Mouse (Mus musculus): ENCODE results near the gene Ldb2.

The Ldb2 gene

DNA sequence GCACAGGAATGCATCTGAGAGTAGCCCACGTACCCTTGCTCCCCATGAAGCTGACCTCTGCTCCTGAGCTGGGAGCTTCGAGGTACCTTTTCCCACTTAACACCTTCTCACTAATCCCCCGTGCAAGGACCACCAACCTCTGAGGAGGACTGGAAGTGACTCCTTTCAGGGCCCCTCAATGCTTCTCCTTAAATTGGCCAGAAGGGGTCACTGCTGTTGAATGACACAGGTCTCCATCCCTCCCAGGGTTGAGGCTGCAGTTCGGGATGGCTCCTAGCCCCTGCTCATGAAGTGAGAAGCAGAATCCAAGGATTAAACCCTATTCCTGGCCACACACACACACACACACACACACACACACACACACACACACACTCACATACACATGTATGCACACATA, 323.1 kb downstream of the Ldb2 start:
- Histone ChIP-seq H3K27me3 (ENCODE audit: insufficient read depth, low read length) (no peaks in the 10 kb centered on the region), H3K4me3 (replicated peaks; ENCODE audit: low read length) (no peak overlapping the region), H3K36me3 (ENCODE audit: insufficient read depth, low read length) (no peaks in the 10 kb centered on the region), H3K9me3 (ENCODE audit: low read length) (no peaks in the 10 kb centered on the region), H3K4me1 (replicated peaks; ENCODE audit: low read depth, low read length) (no peaks in the 10 kb centered on the region)
- TF ChIP-seq CTCF (conservative IDR thresholded peaks at IDR 0.05; ENCODE audit: low read length) (0 out of 2 replicates have a peak, but pooled peaks have one; percentile 21), NANOG (IDR thresholded peaks at IDR 0.05; ENCODE audit: borderline replicate concordance, low read length) (no peak)

- H3K27me3 ChIP-seq (ENCODE audit: insufficient read depth, low read length), result no peaks in the 10 kb centered on the region
- no peaks in the 10 kb centered on the region for H3K9me3 ChIP-seq (ENCODE audit: low read length)
- no peak overlapping the region for H3K4me3 ChIP-seq (replicated peaks; ENCODE audit: low read length)
- H3K36me3 ChIP-seq (ENCODE audit: insufficient read depth, low read length), result no peaks in the 10 kb centered on the region
- no peaks in the 10 kb centered on the region for H3K4me1 ChIP-seq (replicated peaks; ENCODE audit: low read depth, low read length)
- TF ChIP-seq POU5F1 (IDR thresholded peaks at IDR 0.05; ENCODE audit: borderline replicate concordance, low read length), result no peak
- no peak for TF ChIP-seq NANOG (IDR thresholded peaks at IDR 0.05; ENCODE audit: borderline replicate concordance, low read length)
- no peak for TF ChIP-seq CTCF (conservative IDR thresholded peaks at IDR 0.05; ENCODE audit: low read length)
Measured at GRCm38 (mm10) chr5:44475543-44475942, 323.9 kb downstream of the Ldb2 start.

DNA sequence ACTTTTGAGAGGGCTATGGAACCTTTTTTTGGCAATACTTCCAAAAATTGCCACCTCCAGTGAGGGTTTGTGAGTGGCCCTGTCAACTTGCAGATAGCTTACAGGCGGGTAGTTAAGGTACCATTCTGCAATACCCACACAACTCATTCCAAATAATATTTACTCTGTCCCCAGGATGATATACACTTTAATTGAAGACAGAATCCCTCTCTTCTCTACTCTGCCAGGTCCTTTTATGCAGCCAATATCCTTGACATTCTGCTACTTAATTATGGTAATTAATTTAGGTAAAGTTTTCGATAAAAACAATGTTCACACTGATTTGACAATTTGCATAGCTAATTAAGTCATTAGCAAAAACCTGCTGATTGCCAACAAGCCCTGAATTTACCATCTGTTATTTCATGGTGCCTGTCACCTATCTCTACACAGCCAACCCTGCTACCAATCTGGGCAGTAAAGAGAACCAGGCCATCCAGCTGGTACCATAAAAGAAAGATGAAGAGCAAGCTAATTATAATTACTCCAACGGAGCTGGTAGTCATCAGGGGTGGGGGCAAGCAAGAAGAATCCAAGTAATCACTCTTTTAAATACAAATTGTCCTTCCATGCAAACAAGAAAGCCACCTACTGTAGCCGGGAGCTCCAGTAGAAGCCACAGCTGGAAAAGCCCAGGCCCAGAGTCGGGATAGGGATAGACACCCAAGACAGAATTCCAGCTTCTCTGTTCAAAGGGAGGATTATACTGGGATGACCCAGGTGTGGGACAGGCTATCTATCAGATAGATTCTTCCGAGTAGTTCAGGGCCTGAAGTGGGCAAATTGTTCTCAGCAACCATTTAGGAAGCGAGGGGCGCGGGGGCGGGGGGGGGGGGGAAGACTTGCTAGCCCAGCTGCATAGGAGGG, 325.4 kb downstream of the Ldb2 start:
- H3K4me3 ChIP-seq (replicated peaks; ENCODE audit: low read length), result no peak overlapping the region
- H3K27me3 ChIP-seq (ENCODE audit: insufficient read depth, low read length), result no peaks in the 10 kb centered on the region

GRCm38 (mm10) chr5:44465238-44465637, 334.2 kb downstream of the Ldb2 start:
- TF ChIP-seq POU5F1 (IDR thresholded peaks at IDR 0.05; ENCODE audit: borderline replicate concordance, low read length) (no peak), NANOG (IDR thresholded peaks at IDR 0.05; ENCODE audit: borderline replicate concordance, low read length) (no peak), CTCF (conservative IDR thresholded peaks at IDR 0.05; ENCODE audit: low read length) (no peak)
- Histone ChIP-seq H3K4me3 (replicated peaks; ENCODE audit: low read length) (no peak overlapping the region), H3K36me3 (ENCODE audit: insufficient read depth, low read length) (no peaks in the 10 kb centered on the region), H3K4me1 (replicated peaks; ENCODE audit: low read depth, low read length) (no peaks in the 10 kb centered on the region), H3K9me3 (ENCODE audit: low read length) (peaks cover 14% of the 10 kb centered on the region), H3K27me3 (ENCODE audit: insufficient read depth, low read length) (no peaks in the 10 kb centered on the region)

More for the DNA sequence above, 325.4 kb downstream of the Ldb2 start:
- TF ChIP-seq POU5F1 (IDR thresholded peaks at IDR 0.05; ENCODE audit: borderline replicate concordance, low read length) (no peak), NANOG (IDR thresholded peaks at IDR 0.05; ENCODE audit: borderline replicate concordance, low read length) (no peak), CTCF (conservative IDR thresholded peaks at IDR 0.05; ENCODE audit: low read length) (no peak)
- no peaks in the 10 kb centered on the region for H3K9me3 ChIP-seq (ENCODE audit: low read length)
- H3K4me1 ChIP-seq (replicated peaks; ENCODE audit: low read depth, low read length), result no peaks in the 10 kb centered on the region
- no peaks in the 10 kb centered on the region for H3K36me3 ChIP-seq (ENCODE audit: insufficient read depth, low read length)
